Mouse (Mus musculus) spleen, adult 2 months (tissue): Measurements from ENCODE around the gene Tmem234.

Experiments used
- CTCF ChIP-seq: fragments of 200-500 bp; IDR thresholded peaks from 2 replicates; pipeline ENCODE4 v1.5.1; 2011; ENCODE audit warnings: mild to moderate bottlenecking, inconsistent platforms; ENCODE audit not compliant: insufficient read depth, insufficient read length, insufficient replicate concordance; ENCODE audit errors: extremely low read depth
- POLR2A ChIP-seq: fragments of 200-500 bp; IDR thresholded peaks from 2 replicates; pipeline ENCODE4 v1.6.1; 2011; ENCODE audit warnings: low read depth, low read length, inconsistent platforms

DNA sequence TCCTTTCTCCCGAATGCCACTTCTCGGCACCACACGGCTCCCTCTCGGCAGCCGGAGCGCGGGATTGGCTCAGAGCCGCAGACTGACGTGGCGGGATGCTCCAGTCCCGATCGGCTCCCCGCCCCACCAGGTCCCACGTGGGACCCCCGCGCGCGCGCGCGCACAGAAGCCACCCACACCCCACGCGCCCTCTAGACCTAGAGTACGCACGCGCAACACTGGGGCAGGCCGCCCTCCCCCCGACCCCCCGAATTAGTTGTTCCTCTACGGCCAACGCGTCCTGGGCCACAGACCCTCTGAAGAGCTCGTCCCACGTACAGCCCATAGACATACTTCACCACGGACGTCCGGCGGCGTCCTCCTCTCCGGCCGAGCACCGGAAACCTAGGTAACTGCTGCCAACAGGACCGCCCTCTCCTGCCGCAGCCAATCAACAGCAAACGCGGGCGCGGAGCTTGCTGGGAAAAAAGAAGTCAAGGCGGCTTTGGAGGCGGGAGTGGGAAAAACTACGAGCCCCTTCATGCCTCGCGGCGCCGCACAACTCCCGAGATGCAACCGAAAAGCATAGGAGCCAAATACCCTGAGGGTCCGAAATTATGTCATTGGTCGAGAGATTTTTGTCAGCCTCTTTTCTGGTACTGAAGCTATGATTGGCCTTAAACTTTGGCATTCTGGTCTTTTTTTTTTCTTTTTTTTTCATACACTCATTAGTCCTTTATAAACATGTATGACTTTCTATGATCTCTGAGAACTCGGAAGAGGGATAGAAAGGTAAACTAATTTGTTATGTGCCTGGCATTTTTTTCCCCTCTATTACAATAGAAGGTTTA, 40.4 kb downstream of the Tmem234 start, which contains the start of gene Txlna:
- TF ChIP-seq CTCF (no peak), POLR2A (peak; percentile 80)
